Mouse (Mus musculus) kidney, adult 18-20 months (tissue): ENCODE measurements around the gene Stk11.
A peak's percentile ranks its signal among the peaks of the same experiment; 100 is the strongest.

ENCODE experiments used
- DNase-seq: peaks from one replicate; pipeline ENCODE4 v3.0.0; 2021

Stk11 gene

GRCm38 (mm10) chr10:80172527-80173292 is 57.1 kb downstream of the Stk11 start, which contains the start of gene 1600002K03Rik:
1600002K03Rik (plus strand) TSS chr10:80172944.
- peak; percentile 92 for DNase-seq

GRCm38 (mm10) chr10:80173358-80173757 is 57.8 kb downstream of the Stk11 start:
- no peak for DNase-seq

GRCm38 (mm10) chr10:80173955-80174640 is 58.5 kb downstream of the Stk11 start:
- no peak for DNase-seq

GRCm38 (mm10) chr10:80174705-80175104 is 59.1 kb downstream of the Stk11 start:
- DNase-seq = no peak

GRCm38 (mm10) chr10:80175536-80176269 is 60.1 kb downstream of the Stk11 start:
- peak; percentile 43 for DNase-seq

GRCm38 (mm10) chr10:80176270-80176834 is 60.7 kb downstream of the Stk11 start:
- DNase-seq = no peak

GRCm38 (mm10) chr10:80177441-80178279 is 62.1 kb downstream of the Stk11 start:
- no peak for DNase-seq

- no peak for DNase-seq
These were observed 63.8 kb downstream of the Stk11 start, which contains the start of gene Efna2 for GRCm38 (mm10) chr10:80179068-80180051. Efna2 (plus strand) TSS chr10:80179482.
